Mouse (Mus musculus) brown adipose tissue, adult 24 weeks (tissue): ENCODE data around the gene Spata33. TPM values are rescaled to one million over a fixed set of nuclear protein-coding genes. Genes with fewer than 3 reads are reported as not detected.
"Not testable (repeated sequence)": the region's sequence is repeated elsewhere in the genome, so short reads cannot be mapped to it uniquely, and the experiment has no call there.

Source experiments
- H3K27ac ChIP-seq: fragments of 200-500 bp; replicated peaks from 2 replicates; pipeline ENCODE4 v1.5.1; 2012; ENCODE audit warnings: low read depth, mild to moderate bottlenecking, low read length
- H3K4me1 ChIP-seq: fragments of 200-500 bp; 2 replicates; pipeline ENCODE4 v1.6.1; 2012; ENCODE audit warnings: low read length, mixed read lengths; ENCODE audit not compliant: control insufficient read depth, insufficient read depth, insufficient read length
- H3K4me3 ChIP-seq: fragments of 200-500 bp; 2 replicates; pipeline ENCODE4 v1.5.1; 2012; ENCODE audit warnings: low read depth, mild to moderate bottlenecking, low read length, moderate library complexity; ENCODE audit not compliant: insufficient read depth
- polyA plus RNA-seq: library from polyadenylated mRNA; stranded (reverse); fragments of >200 nt; gene quantifications from 2 replicates; pipeline ENCODE4 v1.2.4, GENCODE M21; 2012; ENCODE audit not compliant: missing spikeins, insufficient read depth, insufficient read length

Gene Spata33
- 5.8 TPM in 1 of 2 replicates, not detected in the other for polyA plus RNA-seq

- Histone ChIP-seq H3K4me3 (peak within 1 kb of the TSS; percentile 97), H3K27ac (peak within 1 kb of the TSS; percentile 63), H3K4me1 (no peaks in the 10 kb centered on the region)
Observed at GRCm38 (mm10) chr8:123212321-123213117, at the start of gene Spata33, which contains the start of gene Chmp1a. Gene Spata33 (plus strand): TSS chr8:123212832. Gene Chmp1a (minus strand): TSS chr8:123212763.

DNA sequence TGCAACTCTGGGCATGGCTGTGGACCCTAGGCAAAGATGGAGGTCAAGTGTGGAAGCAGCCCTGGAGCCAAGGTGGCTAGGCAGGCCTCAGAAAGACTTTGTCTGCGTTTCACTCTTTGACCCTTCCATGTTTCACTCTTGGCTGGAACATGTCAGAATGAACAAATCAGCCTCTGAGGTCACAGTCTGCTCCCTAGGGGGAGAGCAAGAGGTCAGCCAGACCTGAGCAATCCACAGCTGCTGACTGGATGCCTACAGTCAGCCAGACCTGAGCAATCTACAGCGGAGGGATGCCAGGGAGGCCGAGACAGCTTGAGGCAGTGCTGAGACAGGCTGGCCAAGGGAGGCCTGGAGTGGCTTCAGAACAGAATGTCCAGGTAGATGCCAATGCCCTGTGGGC is 31.2 kb upstream of the Spata33 start:
- Histone ChIP-seq H3K27ac (peak overlapping the region; percentile 90), H3K4me1 (peaks cover 5% of the 10 kb centered on the region), H3K4me3 (peak overlapping the region; percentile 51)

- Histone ChIP-seq H3K27ac (peak within 1 kb of the TSS; percentile 87), H3K4me3 (peak within 1 kb of the TSS; percentile 49), H3K4me1 (peaks cover 9% of the 10 kb centered on the region)
Observed at GRCm38 (mm10) chr8:123185566-123186409, 26.8 kb upstream of the Spata33 start, which contains the start of gene Dpep1. Gene Dpep1 (plus strand): TSS chr8:123186242.

- Histone ChIP-seq H3K4me1 (peaks cover 9% of the 10 kb centered on the region), H3K27ac (peak overlapping the region; percentile 87), H3K4me3 (peak overlapping the region; percentile 49)
Observed at GRCm38 (mm10) chr8:123188006-123188405, 24.6 kb upstream of the Spata33 start.

DNA sequence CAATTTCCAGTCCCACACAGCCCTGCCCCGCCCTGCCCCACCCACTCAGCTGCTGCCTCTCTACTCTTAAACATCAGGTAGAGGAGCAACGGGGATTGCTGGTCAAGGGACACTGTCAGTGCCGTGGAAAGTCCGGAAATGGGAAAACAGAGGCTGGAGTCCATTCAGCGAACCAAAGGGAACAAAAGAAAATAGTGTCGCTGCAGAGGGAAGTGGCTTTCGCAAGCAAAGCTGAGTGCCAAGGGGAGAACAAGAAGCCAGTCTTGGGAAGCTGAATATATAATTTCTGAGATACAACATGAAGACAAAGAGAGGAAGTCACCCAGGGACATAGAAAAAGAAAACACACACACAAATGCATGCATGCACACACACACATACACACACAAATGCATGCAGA is 23.8 kb upstream of the Spata33 start:
- peaks cover 9% of the 10 kb centered on the region for H3K4me1 ChIP-seq
- H3K27ac ChIP-seq, result 0 out of 2 replicates have a peak overlapping the region, but pooled peaks have one; percentile 1
- no peak overlapping the region for H3K4me3 ChIP-seq

- Histone ChIP-seq H3K27ac (no peak overlapping the region), H3K4me3 (no peak overlapping the region), H3K4me1 (peaks cover 6% of the 10 kb centered on the region)
Observed at GRCm38 (mm10) chr8:123190678-123191077, 22.0 kb upstream of the Spata33 start.

DNA sequence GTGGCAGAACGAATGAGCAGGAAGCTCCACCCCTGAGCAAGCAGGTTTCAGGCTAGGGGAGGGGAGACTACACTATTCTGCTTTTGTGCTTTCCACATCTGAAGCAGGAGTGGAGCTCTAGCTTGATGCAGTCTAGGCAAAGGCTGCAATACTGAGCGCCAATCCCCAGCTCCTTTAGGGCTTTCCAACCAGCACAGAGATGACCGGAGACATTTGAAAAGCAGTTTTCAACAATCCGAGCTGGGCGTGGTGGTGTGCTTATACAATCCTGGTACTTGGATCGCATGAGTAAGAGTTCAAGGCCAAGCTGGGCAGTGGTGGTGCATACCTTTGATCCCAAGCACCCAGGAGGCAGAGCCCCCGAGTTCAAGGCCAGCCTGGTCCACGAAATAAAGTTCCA is 20.7 kb upstream of the Spata33 start:
- Histone ChIP-seq H3K27ac (no peak overlapping the region), H3K4me3 (no peak overlapping the region), H3K4me1 (0 out of 2 replicates have a peak, but pooled peaks cover 2% of the 10 kb centered on the region)

GRCm38 (mm10) chr8:123193771-123194170 is 18.9 kb upstream of the Spata33 start:
- no peak overlapping the region for H3K27ac ChIP-seq
- no peak overlapping the region for H3K4me3 ChIP-seq

DNA sequence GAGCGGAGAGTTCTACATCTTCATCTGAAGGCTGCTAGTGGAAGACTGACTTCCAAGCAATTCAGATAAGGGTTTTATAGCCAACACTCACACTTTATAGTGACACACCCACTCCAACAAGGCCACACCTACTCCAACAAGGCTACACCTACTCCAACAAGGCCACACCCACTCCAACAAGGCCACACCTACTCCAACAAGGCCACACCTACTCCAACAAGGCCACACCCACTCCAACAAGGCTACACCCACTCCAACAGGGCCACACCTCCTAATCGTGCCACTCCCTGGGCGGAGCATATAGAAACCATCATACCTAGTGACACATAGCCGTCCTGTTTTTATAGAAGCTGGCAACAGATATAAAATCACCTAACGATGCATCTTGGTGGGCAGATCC is 15.6 kb upstream of the Spata33 start:
- not testable (repeated sequence) for H3K4me3 ChIP-seq, H3K27ac ChIP-seq, H3K4me1 ChIP-seq

More at GRCm38 (mm10) chr8:123193771-123194170, 18.9 kb upstream of the Spata33 start:
- H3K4me1 ChIP-seq, result 0 out of 2 replicates have a peak, but pooled peaks cover 2% of the 10 kb centered on the region

- no peaks in the 10 kb centered on the region for H3K4me1 ChIP-seq
- no peak overlapping the region for H3K27ac ChIP-seq
- H3K4me3 ChIP-seq, result no peak overlapping the region
Observed at GRCm38 (mm10) chr8:123199864-123200263, 12.8 kb upstream of the Spata33 start.

GRCm38 (mm10) chr8:123202288-123202687 is 10.3 kb upstream of the Spata33 start:
- Histone ChIP-seq H3K4me3 (no peak overlapping the region), H3K27ac (no peak overlapping the region)

GRCm38 (mm10) chr8:123203571-123203970 is 9.1 kb upstream of the Spata33 start:
- Histone ChIP-seq H3K27ac (no peak overlapping the region), H3K4me3 (no peak overlapping the region), H3K4me1 (no peaks in the 10 kb centered on the region)

More at GRCm38 (mm10) chr8:123202288-123202687, 10.3 kb upstream of the Spata33 start:
- no peaks in the 10 kb centered on the region for H3K4me1 ChIP-seq

- Histone ChIP-seq H3K4me3 (peak overlapping the region; percentile 97), H3K4me1 (no peaks in the 10 kb centered on the region), H3K27ac (no peak overlapping the region)
Observed at GRCm38 (mm10) chr8:123211876-123212275, 756 bp upstream of the Spata33 start.

DNA sequence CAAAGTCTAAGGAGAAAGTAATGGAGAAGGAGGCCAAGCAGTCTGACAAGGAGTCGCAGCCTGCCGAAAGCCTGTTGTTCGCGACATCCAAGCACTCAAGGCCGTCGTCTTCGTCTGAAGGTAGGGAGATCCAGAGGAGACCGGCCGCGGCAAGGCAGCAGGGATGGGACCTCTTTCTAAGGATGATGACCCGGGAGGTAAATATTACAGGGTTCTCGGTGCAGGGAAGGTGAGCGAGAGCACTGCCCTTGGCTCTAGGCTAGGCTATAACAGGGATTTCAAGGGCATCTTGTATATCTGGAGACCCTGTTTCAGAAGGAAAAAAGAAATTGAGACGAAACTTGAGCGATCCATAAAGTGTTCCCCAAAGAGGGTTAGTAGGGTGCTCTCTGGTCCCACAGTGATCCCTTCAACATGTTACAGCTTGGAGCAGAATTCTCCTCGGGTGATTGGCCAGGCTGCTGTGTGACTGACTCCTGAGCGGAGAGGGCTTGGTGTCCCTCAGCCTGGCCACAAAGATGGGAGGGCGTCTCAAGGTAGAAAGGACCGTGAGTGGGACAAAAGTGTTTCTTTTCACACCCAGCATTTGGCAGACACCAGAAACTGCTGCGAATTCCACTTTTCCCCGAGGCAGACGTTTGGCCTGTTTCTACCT is 613 bp downstream of the Spata33 start:
- no peak overlapping the region for H3K27ac ChIP-seq
- H3K4me1 ChIP-seq, result no peaks in the 10 kb centered on the region
- H3K4me3 ChIP-seq, result peak overlapping the region; percentile 97

DNA sequence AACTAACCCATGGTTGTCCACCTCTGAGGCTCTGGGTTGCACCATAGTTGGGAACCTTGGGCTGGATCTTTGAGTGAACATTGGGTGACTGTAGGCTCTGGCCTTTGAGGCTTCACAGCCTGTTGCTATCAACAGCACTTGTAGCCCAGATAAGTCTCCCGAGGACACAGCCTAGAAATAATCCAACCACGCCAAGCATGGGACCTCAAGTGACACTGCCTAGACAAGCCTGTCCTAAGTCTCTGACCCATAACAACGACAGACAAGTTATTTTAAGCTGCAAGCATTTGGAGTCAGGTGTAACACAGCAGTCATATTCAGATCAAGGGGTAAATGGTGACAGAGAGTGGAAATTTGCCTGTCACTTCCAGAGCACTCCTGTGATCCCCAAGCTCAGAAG is 2.8 kb downstream of the Spata33 start:
- no peak overlapping the region for H3K4me3 ChIP-seq
- no peaks in the 10 kb centered on the region for H3K4me1 ChIP-seq
- H3K27ac ChIP-seq, result no peak overlapping the region
